Mouse (Mus musculus) CH12.LX (cell line): ENCODE measurements around the gene Fggy.

ENCODE experiments used
- CTCF ChIP-seq, 2 experiments: IDR thresholded peaks in 1 of 2; conservative IDR thresholded peaks in 1 of 2; 2 replicates each; pipeline ENCODE4 v1.5.1; 2011 to 2012; ENCODE audit warnings: low read depth in 2 of 2, low read length in 2 of 2, improper control_type of control experiment in 1 of 2, inconsistent platforms in 1 of 2, mild to moderate bottlenecking in 1 of 2, moderate library complexity in 1 of 2
- EP300 ChIP-seq: IDR thresholded peaks from 2 replicates; pipeline ENCODE4 v1.6.1; 2011; ENCODE audit warnings: low read length, improper control_type of control experiment
- HCFC1 ChIP-seq: IDR thresholded peaks from 2 replicates; pipeline ENCODE4 v1.6.1; 2012; ENCODE audit warnings: low read depth, mild to moderate bottlenecking, inconsistent platforms, low read length, improper control_type of control experiment
- MAFK ChIP-seq: IDR thresholded peaks from 2 replicates; pipeline ENCODE4 v1.6.1; 2011; ENCODE audit warnings: low read length, improper control_type of control experiment; ENCODE audit not compliant: insufficient replicate concordance
- MAX ChIP-seq: IDR thresholded peaks from 2 replicates; pipeline ENCODE4 v1.6.1; 2011; ENCODE audit warnings: low read length, improper control_type of control experiment
- MAZ ChIP-seq: IDR thresholded peaks from 2 replicates; pipeline ENCODE4 v1.6.1; 2012; ENCODE audit warnings: low read depth, mild to moderate bottlenecking, inconsistent platforms, low read length, improper control_type of control experiment, moderate library complexity
- POLR2A ChIP-seq: IDR thresholded peaks from 2 replicates; pipeline ENCODE4 v1.6.1; 2011; ENCODE audit warnings: low read depth, mild to moderate bottlenecking, improper control_type of control experiment, low read length
- SIN3A ChIP-seq: IDR thresholded peaks from 2 replicates; pipeline ENCODE4 v1.6.1; 2012; ENCODE audit warnings: low read length, improper control_type of control experiment, inconsistent platforms
- USF1 ChIP-seq: IDR thresholded peaks from 2 replicates; pipeline ENCODE4 v1.6.1; 2014; ENCODE audit warnings: low read depth, mild to moderate bottlenecking, inconsistent platforms, low read length, improper control_type of control experiment
- ZC3H11A ChIP-seq: IDR thresholded peaks from 2 replicates; pipeline ENCODE4 v1.6.1; 2012; ENCODE audit warnings: low read depth, mild to moderate bottlenecking, inconsistent platforms, low read length, improper control_type of control experiment
- ZKSCAN1 ChIP-seq: IDR thresholded peaks from 2 replicates; pipeline ENCODE4 v1.6.1; 2012; ENCODE audit warnings: low read depth, inconsistent platforms, low read length, improper control_type of control experiment, borderline replicate concordance
- ZNF384 ChIP-seq: IDR thresholded peaks from 2 replicates; pipeline ENCODE4 v1.6.1; 2012; ENCODE audit warnings: low read depth, low read length, improper control_type of control experiment, inconsistent platforms

DNA sequence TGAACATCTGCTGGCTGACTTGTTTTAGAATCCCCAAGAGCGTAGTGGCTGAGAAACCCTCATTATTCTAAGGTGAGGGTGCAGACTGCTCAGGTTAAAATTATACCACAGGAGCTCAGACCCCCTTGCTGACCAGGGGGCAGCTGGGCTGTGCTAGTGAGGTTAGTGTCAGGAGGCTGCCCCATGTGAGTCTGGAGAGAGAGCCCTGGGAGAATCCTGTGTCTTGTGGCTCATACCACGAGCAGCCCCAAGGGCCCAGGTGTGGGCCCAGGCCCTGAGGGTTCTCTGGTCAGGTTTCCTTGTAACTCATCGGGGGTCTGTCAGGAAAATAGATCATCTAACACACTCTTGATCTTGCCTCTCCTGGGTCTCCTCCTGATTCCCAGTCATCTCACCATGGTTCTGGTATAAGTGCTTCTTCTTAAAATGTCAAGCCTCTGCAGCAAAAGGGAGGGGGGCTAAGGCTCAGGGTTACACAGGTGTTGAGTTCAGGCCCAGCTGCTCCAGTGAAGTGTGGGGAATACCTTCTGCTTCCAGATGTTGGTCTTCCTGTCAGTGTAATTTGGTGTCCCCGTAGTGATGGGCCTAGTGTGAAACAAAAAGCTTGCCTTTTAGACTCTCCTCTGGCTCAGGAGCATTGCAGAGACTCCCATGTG is 26.9 kb downstream of the Fggy start:
- TF ChIP-seq CTCF (conservative IDR thresholded peaks at IDR 0.05 in 1 of 2, IDR thresholded peaks at IDR 0.05 in 1 of 2; ENCODE audit: low read depth in 2 of 2, low read length in 2 of 2) (no peak), ZNF384 (no peak), USF1 (no peak), ZC3H11A (no peak), ZKSCAN1 (no peak), POLR2A (no peak), MAX (no peak), MAZ (no peak), HCFC1 (no peak), EP300 (no peak), SIN3A (no peak), MAFK (no peak)
